Mouse (Mus musculus) MEL (cell line): ENCODE data around the gene Lmbr1. TPM values are rescaled to one million over a fixed set of nuclear protein-coding genes. Genes with fewer than 3 reads are reported as not detected.
"Not testable (repeated sequence)": the region's sequence is repeated elsewhere in the genome, so short reads cannot be mapped to it uniquely, and the experiment has no call there.

ENCODE experiments used
- DNase-seq: peaks from one replicate; pipeline ENCODE4 v3.0.0; 2011; ENCODE audit warnings: low read depth, low spot score
- H3K27ac ChIP-seq: 2 replicates; pipeline ENCODE4 v1.5.1; 2012; ENCODE audit warnings: low read depth, mild to moderate bottlenecking, control low read depth, low read length, moderate library complexity; ENCODE audit not compliant: control insufficient read depth
- H3K27me3 ChIP-seq, 2 experiments: fragments of 150-350 bp in 1 of 2; sonication (generic) in 1 of 2; 2 replicates each; pipeline ENCODE4 v1.6.1; 2012; ENCODE audit warnings: low read length in 2 of 2, mild to moderate bottlenecking in 2 of 2, improper control_type of control experiment in 1 of 2, moderate library complexity in 1 of 2; ENCODE audit not compliant: insufficient read depth in 2 of 2, control insufficient read depth in 1 of 2
- H3K36me3 ChIP-seq, 2 experiments: 2 replicates each; pipeline ENCODE4 v1.6.1; 2012 to 2014; ENCODE audit warnings: low read length in 2 of 2, improper control_type of control experiment in 1 of 2, inconsistent platforms in 1 of 2, mild to moderate bottlenecking in 1 of 2; ENCODE audit not compliant: insufficient read depth in 2 of 2, control insufficient read depth in 1 of 2
- H3K4me1 ChIP-seq, 2 experiments: fragments of 150-350 bp in 1 of 2; sonication (generic) in 1 of 2; 2 replicates each; pipeline ENCODE4 v1.6.1; 2012; ENCODE audit warnings: low read length in 2 of 2, improper control_type of control experiment in 1 of 2, mild to moderate bottlenecking in 1 of 2; ENCODE audit not compliant: insufficient read depth in 2 of 2, control insufficient read depth in 1 of 2
- H3K4me3 ChIP-seq, 2 experiments: fragments of 150-350 bp in 1 of 2; sonication (generic) in 1 of 2; 2 replicates each; pipeline ENCODE4 v1.5.1; 2012; ENCODE audit warnings: low read depth in 2 of 2, low read length in 2 of 2, mild to moderate bottlenecking in 2 of 2, moderate library complexity in 2 of 2, control low read depth in 1 of 2, improper control_type of control experiment in 1 of 2; ENCODE audit not compliant: control insufficient read depth in 1 of 2, insufficient read depth in 1 of 2
- H3K79me2 ChIP-seq: 2 replicates; pipeline ENCODE4 v1.6.1; 2012; ENCODE audit warnings: mild to moderate bottlenecking, low read length, moderate library complexity; ENCODE audit not compliant: control insufficient read depth, poor library complexity, insufficient read depth
- H3K9ac ChIP-seq: 2 replicates; pipeline ENCODE4 v1.6.1; 2012; ENCODE audit warnings: low read depth, mild to moderate bottlenecking, control low read depth, low read length, moderate library complexity; ENCODE audit not compliant: control insufficient read depth, poor library complexity, severe bottlenecking
- H3K9me3 ChIP-seq: fragments of 150-350 bp; sonication (generic); replicated peaks from 2 replicates; pipeline ENCODE4 v1.6.1; 2012; ENCODE audit warnings: mild to moderate bottlenecking, low read length, improper control_type of control experiment, moderate library complexity; ENCODE audit not compliant: insufficient read depth
- CTCF ChIP-seq, 3 experiments: IDR thresholded peaks in 2 of 3; conservative IDR thresholded peaks in 1 of 3; 2 replicates each; pipeline ENCODE4 v1.5.1; 2011 to 2012; ENCODE audit warnings: low read length in 3 of 3, low read depth in 2 of 3, mild to moderate bottlenecking in 2 of 3, improper control_type of control experiment in 1 of 3, inconsistent platforms in 1 of 3, mixed read lengths in 1 of 3, moderate library complexity in 1 of 3; ENCODE audit not compliant: control insufficient read depth in 1 of 3, insufficient read depth in 1 of 3, poor library complexity in 1 of 3, severe bottlenecking in 1 of 3
- MAZ ChIP-seq: IDR thresholded peaks from 2 replicates; pipeline ENCODE4 v1.6.1; 2012; ENCODE audit warnings: low read depth, mild to moderate bottlenecking, inconsistent platforms, low read length, improper control_type of control experiment
- MEF2A ChIP-seq: IDR thresholded peaks from 2 replicates; pipeline ENCODE4 v1.6.1; 2014; ENCODE audit warnings: low read depth, mild to moderate bottlenecking, inconsistent platforms, low read length, improper control_type of control experiment; ENCODE audit not compliant: poor library complexity, insufficient replicate concordance, severe bottlenecking; ENCODE audit errors: extremely low read depth
- RAD21 ChIP-seq: IDR thresholded peaks from 2 replicates; pipeline ENCODE4 v1.6.1; 2011; ENCODE audit warnings: mild to moderate bottlenecking, low read depth, low read length, improper control_type of control experiment
- RCOR1 ChIP-seq: IDR thresholded peaks from 2 replicates; pipeline ENCODE4 v1.6.1; 2012; ENCODE audit warnings: low read depth, mild to moderate bottlenecking, inconsistent platforms, low read length, improper control_type of control experiment
- SMC3 ChIP-seq: IDR thresholded peaks from 2 replicates; pipeline ENCODE4 v1.6.1; 2011; ENCODE audit warnings: low read depth, low read length, improper control_type of control experiment
- ZKSCAN1 ChIP-seq: IDR thresholded peaks from 2 replicates; pipeline ENCODE4 v1.6.1; 2012; ENCODE audit warnings: low read depth, mild to moderate bottlenecking, inconsistent platforms, low read length, improper control_type of control experiment, moderate library complexity
- polyA plus RNA-seq, 2 experiments: library from polyadenylated mRNA; stranded (reverse) in 1 of 2; unstranded in 1 of 2; fragments of >175 nt in 1 of 2; fragments of >200 nt in 1 of 2; gene quantifications; 2 replicates each; pipeline versions ENCODE4 v1.2.1 to v1.2.4; 2012; ENCODE audit warnings: low replicate concordance in 2 of 2, low read depth in 1 of 2; ENCODE audit not compliant: insufficient read length in 2 of 2, insufficient read depth in 1 of 2, missing spikeins in 1 of 2
- total RNA-seq: library from RNA; depleted of rRNA; stranded (reverse); fragments of 300-350 nt; gene quantifications from 2 replicates; pipeline ENCODE4 v1.2.3, GENCODE M21; 2012; rRNA removed

The Lmbr1 gene
- total RNA-seq: not detected in 2 replicates
- polyA plus RNA-seq: not detected

DNA sequence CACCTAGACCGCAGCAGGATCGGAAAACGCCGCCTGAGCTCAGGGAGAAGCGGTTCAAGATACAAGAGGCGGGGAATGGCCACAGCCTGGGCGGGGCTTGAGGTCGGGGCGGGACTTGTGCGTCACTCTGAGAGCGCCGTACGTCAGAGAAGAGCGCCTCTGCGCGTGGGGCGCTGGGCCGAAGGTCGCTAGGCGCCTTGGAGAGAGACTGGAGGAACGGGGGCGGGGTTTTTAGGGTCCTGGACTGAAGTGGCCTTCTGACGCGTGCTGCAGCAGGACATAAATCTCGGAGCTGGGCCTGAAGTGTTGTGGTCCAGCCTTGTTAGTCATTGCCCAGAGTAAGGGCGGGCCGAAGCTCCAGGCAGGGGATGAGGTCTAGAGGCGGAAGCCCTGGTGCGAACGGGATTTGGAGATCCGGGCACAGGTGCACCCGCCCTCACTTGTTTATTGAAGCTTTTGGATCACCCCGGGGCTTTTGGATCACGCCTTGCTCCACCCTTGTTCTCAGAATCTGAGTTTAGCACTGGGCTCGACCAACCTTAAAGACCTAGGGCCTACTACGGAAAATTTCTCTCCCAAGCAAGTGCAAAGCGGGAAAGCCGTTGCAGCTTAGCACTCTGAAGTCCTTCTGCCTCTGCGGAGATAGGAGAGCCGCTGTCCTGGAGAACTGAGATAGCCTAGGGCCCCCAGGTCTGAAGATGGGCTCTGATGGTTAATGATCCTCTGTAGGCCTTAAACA is at the start of gene Lmbr1:
Gene Lmbr1 (minus strand): TSS at position 93 of the 739 bp plus-strand sequence.
- Histone ChIP-seq H3K9ac (no peak within 1 kb of the TSS), H3K36me3 (no peaks in the 10 kb centered on the region), H3K4me1 (no peaks in the 10 kb centered on the region), H3K4me3 (no peak within 1 kb of the TSS), H3K27ac (no peak within 1 kb of the TSS), H3K79me2 (no peaks in the 10 kb centered on the region), H3K27me3 (peaks cover 0 to 5% of the 10 kb centered on the region in 2 experiments), H3K9me3 (no peaks in the 10 kb centered on the region)
- TF ChIP-seq MEF2A: no peak
- no peak for TF ChIP-seq MAZ
- TF ChIP-seq ZKSCAN1: no peak
- no peak for TF ChIP-seq CTCF (IDR thresholded peaks at IDR 0.05 in 2 of 3, conservative IDR thresholded peaks at IDR 0.05 in 1 of 3; ENCODE audit: control insufficient read depth in 1 of 3, insufficient read depth in 1 of 3, low read depth in 2 of 3, low read length in 3 of 3, poor library complexity in 1 of 3, severe bottlenecking in 1 of 3)
- DNase-seq: no peak

DNA sequence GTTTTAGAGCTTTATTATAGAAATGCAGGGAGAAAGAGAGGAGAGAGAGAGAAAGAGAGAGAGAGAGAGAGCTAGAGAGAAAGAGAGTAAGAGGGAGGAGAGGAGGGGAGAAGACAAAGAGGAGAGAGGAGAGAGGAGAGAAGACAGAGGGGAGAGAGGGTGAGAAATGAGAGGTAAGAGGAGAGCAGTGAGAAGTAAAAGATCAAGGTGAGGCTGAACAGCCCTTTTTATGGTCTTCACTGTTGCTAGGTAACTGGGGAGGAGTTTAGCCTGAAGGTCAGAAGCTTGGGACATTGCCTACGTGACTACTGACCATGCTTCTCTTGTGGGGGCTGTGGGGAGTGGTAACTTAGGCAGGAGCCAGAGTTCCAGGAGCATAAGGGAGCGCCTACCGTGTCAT is 45.1 kb upstream of the Lmbr1 start:
- not testable (repeated sequence) for H3K9me3 ChIP-seq, H3K4me3 ChIP-seq, H3K36me3 ChIP-seq

DNA sequence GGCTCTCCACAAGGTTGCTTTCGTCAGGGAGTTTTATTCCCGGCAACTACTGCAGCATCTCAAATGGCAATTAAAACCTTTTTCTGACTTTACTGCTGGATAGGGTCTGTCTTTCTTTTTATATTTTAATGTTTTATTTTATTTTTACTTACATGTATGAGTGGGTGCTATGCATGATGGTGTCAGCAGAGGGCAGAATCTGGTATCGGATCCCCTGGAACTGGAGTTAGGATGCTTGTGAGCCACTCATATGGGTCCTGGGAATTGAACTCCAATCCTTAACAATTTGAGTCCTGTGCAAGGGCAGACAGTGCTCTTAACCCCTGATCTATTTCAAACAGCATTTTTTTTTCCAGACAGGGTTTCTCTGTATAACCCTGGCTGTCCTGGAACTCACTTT is 34.9 kb upstream of the Lmbr1 start:
- Histone ChIP-seq H3K27ac (no peak overlapping the region), H3K9me3 (no peaks in the 10 kb centered on the region), H3K79me2 (peaks cover 1% of the 10 kb centered on the region; the same call in 1 of the 2 replicates), H3K9ac (no peak overlapping the region), H3K4me1 (no peaks in the 10 kb centered on the region), H3K36me3 (no peaks in the 10 kb centered on the region), H3K27me3 (peaks cover 0 to 6% of the 10 kb centered on the region in 2 experiments; a peak in 3 of 4 replicates), H3K4me3 (no peak overlapping the region)
- TF ChIP-seq CTCF (IDR thresholded peaks at IDR 0.05 in 2 of 3, conservative IDR thresholded peaks at IDR 0.05 in 1 of 3; ENCODE audit: control insufficient read depth in 1 of 3, insufficient read depth in 1 of 3, low read depth in 2 of 3, low read length in 3 of 3, poor library complexity in 1 of 3, severe bottlenecking in 1 of 3) (peak in 2 of 3 experiments; percentile 33 to 40; a peak in 4 of 6 replicates), RCOR1 (no peak), SMC3 (peak; percentile 53), RAD21 (peak; percentile 29)
- DNase-seq: peak; percentile 25

More for the DNA sequence above, 45.1 kb upstream of the Lmbr1 start:
- H3K27ac ChIP-seq, H3K79me2 ChIP-seq, DNase-seq, H3K9ac ChIP-seq, H3K4me1 ChIP-seq: not testable (repeated sequence)
- peaks cover 12 to 20% of the 10 kb centered on the region in 2 experiments for H3K27me3 ChIP-seq
